ENCODE assay signal across 22 mouse cellular contexts in the genomic region with DNA sequence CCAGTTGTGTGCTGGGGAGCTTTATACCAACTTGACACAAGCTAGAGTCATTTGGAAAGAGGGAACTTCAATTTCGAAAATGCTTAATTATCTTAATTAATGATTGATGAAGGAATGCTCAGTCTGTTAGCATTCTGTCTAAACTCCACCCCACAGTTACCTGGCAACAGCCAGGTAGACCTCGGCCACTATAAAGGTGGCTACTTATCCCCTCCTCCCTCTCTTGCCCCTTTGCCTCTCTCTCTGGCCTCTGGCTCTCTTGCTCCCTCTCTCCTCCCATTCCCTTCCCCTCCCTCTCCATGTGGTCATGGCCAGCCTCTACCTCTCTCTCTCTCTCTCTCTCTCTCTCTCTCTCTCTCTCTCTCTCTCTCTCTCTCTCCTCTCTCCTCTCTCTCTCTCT. TPM values are rescaled to one million over a fixed set of nuclear protein-coding genes. Genes with fewer than 3 reads are reported as not detected.
"Had no signal": no experiment of that assay in that cellular context is flagged by ENCODE, and none has a peak within 500 bp of the region (broad histone marks: within the 10 kb centered on the region; RNA-seq: fewer than 3 reads in every experiment).

No protein-coding gene starts in this region.

- H3K4me2 ChIP-seq: intestine, embryonic 15.5 days; limb, embryonic 13.5 days; liver, embryonic 12.5 days; liver, embryonic 15.5 days; lung, embryonic 15.5 days; midbrain, embryonic 13.5 days had no signal

- H3K27ac ChIP-seq: intestine, embryonic 15.5 days; limb, embryonic 10.5 days; limb, embryonic 13.5 days; liver, embryonic 12.5 days; liver, embryonic 15.5 days; lung, embryonic 15.5 days; midbrain, embryonic 10.5 days; midbrain, embryonic 13.5 days had no signal

- H3K9ac ChIP-seq: intestine, embryonic 15.5 days; limb, embryonic 13.5 days; liver, embryonic 12.5 days; liver, embryonic 15.5 days; lung, embryonic 15.5 days; midbrain, embryonic 13.5 days had no signal

- H3K9me3 ChIP-seq: intestine, embryonic 15.5 days; limb, embryonic 10.5 days; limb, embryonic 13.5 days; liver, embryonic 12.5 days; liver, embryonic 15.5 days; lung, embryonic 15.5 days; midbrain, embryonic 10.5 days; midbrain, embryonic 13.5 days had no signal

- H3K27me3 ChIP-seq: intestine, embryonic 15.5 days; limb, embryonic 13.5 days; liver, embryonic 12.5 days; liver, embryonic 15.5 days; lung, embryonic 15.5 days; midbrain, embryonic 13.5 days had no signal

- ATAC-seq: hindbrain, embryonic 16.5 days; intestine, embryonic 15.5 days; liver, embryonic 12.5 days; midbrain, embryonic 13.5 days; midbrain, embryonic 16.5 days had no signal

- DNase-seq: liver; lung, adult 18-20 months; lung, postnatal 10 days; lung, postnatal 36 days; right cerebral cortex, adult 18-20 months; right cerebral cortex, postnatal 14 days; right cerebral cortex, postnatal 4 days; thymus, postnatal 25 days had no signal

- H3K4me1 ChIP-seq: intestine, embryonic 15.5 days; limb, embryonic 10.5 days; liver, embryonic 12.5 days; liver, embryonic 15.5 days; lung, embryonic 15.5 days; midbrain, embryonic 10.5 days; midbrain, embryonic 13.5 days had no signal

- H3K36me3 ChIP-seq: intestine, embryonic 15.5 days; limb, embryonic 10.5 days; limb, embryonic 13.5 days; liver, embryonic 12.5 days; liver, embryonic 15.5 days; lung, embryonic 15.5 days; midbrain, embryonic 10.5 days; midbrain, embryonic 13.5 days had no signal

- H3K4me3 ChIP-seq: intestine, embryonic 15.5 days; limb, embryonic 10.5 days; limb, embryonic 13.5 days; liver, embryonic 12.5 days; liver, embryonic 15.5 days; lung, embryonic 15.5 days; megakaryocyte, embryonic 14.5 days; midbrain, embryonic 10.5 days; midbrain, embryonic 13.5 days had no signal

RNA-seq across cellular contexts. Expression of gene Gm4922, which starts 47.8 kb away (rescaled TPM):
- polyA plus RNA-seq: limb, embryonic 10.5 days; limb, embryonic 13.5 days; liver, embryonic 12.5 days; liver, embryonic 15.5 days; lung, embryonic 15.5 days; midbrain, embryonic 10.5 days; neural tube, embryonic 11.5 days; stomach, embryonic 14.5 days; thymus, postnatal 0 days had no signal
